Comparison of ENCODE assay signal across 31 mouse cellular contexts in genomic region chr2:32094001-32094707, GRCm38 (mm10). TPM values are rescaled to one million over a fixed set of nuclear protein-coding genes. Genes with fewer than 3 reads are reported as not detected.
DNase-seq lines count a peak whose midpoint lies in the region; ATAC-seq and TF ChIP-seq lines count a peak whose summit lies in the region.
"Had no signal": no experiment of that assay in that cellular context is flagged by ENCODE, and none has a peak within 500 bp of the region (broad histone marks: within the 10 kb centered on the region; RNA-seq: fewer than 3 reads in every experiment).

No protein-coding gene starts in this region.

- H3K9ac ChIP-seq in liver, embryonic 13.5 days = 0 out of 2 replicates have a peak overlapping the region, but pooled peaks have one; percentile 17
- no peak overlapping the region for H3K9ac ChIP-seq in liver, postnatal 0 days (replicated peaks)
- H3K9ac ChIP-seq in intestine, embryonic 16.5 days (ENCODE audit: low read depth, low read length) = no peak overlapping the region
- H3K9ac ChIP-seq in stomach, postnatal 0 days (ENCODE audit: low read length) = no peak overlapping the region
- no peak overlapping the region for H3K9ac ChIP-seq in forebrain, embryonic 16.5 days (replicated peaks; ENCODE audit: low read depth, low read length)
- H3K9ac ChIP-seq: embryonic facial prominence, embryonic 12.5 days; forebrain, embryonic 15.5 days; heart, embryonic 13.5 days; neural tube, embryonic 15.5 days had no signal

- no peak overlapping the region for H3K4me3 ChIP-seq in gastrocnemius, adult 2 months
- no peak overlapping the region for H3K4me3 ChIP-seq in liver, embryonic 13.5 days (replicated peaks)
- no peak overlapping the region for H3K4me3 ChIP-seq in liver, postnatal 0 days (ENCODE audit: low read depth, low read length)
- no peak overlapping the region for H3K4me3 ChIP-seq in intestine, embryonic 16.5 days (ENCODE audit: low read length)
- H3K4me3 ChIP-seq in stomach, postnatal 0 days (ENCODE audit: low read depth, low read length) = no peak overlapping the region
- no peak overlapping the region for H3K4me3 ChIP-seq in forebrain, embryonic 16.5 days (replicated peaks; ENCODE audit: low read length)
- H3K4me3 ChIP-seq: embryonic facial prominence, embryonic 12.5 days; forebrain, embryonic 10.5 days; forebrain, embryonic 15.5 days; heart, embryonic 13.5 days; megakaryocyte, embryonic 14.5 days; neural tube, embryonic 15.5 days had no signal

- intact Hi-C loops in gastrocnemius, adult 2 months (cut with DNase I) = no loop called here
- intact Hi-C loops in left cerebral cortex, postnatal 25 days (cut with DNase I) = no loop called here

- no peak for TF ChIP-seq EP300 in liver, postnatal 0 days (IDR thresholded peaks at IDR 0.05; ENCODE audit: low read depth)
- TF ChIP-seq EP300 in stomach, postnatal 0 days (optimal IDR thresholded peaks at IDR 0.05) = no peak

- H3K27me3 ChIP-seq in liver, embryonic 13.5 days = peaks cover 18% of the 10 kb centered on the region
- no peaks in the 10 kb centered on the region for H3K27me3 ChIP-seq in liver, postnatal 0 days (ENCODE audit: insufficient read depth, low read length)
- 0 out of 2 replicates have a peak, but pooled peaks cover 2% of the 10 kb centered on the region for H3K27me3 ChIP-seq in intestine, embryonic 16.5 days (replicated peaks; ENCODE audit: control insufficient read depth, insufficient read depth, low read length)
- 0 out of 2 replicates have a peak, but pooled peaks cover 1% of the 10 kb centered on the region for H3K27me3 ChIP-seq in stomach, postnatal 0 days (ENCODE audit: control insufficient read depth, insufficient read depth, low read length)
- H3K27me3 ChIP-seq in forebrain, embryonic 16.5 days (replicated peaks; ENCODE audit: control insufficient read depth, insufficient read depth, low read length) = no peaks in the 10 kb centered on the region

- H3K9me3 ChIP-seq in liver, embryonic 13.5 days (replicated peaks) = no peaks in the 10 kb centered on the region
- peaks cover 6% of the 10 kb centered on the region for H3K9me3 ChIP-seq in liver, postnatal 0 days (ENCODE audit: low read length)
- no peaks in the 10 kb centered on the region for H3K9me3 ChIP-seq in intestine, embryonic 16.5 days (ENCODE audit: control insufficient read depth, low read length)
- no peaks in the 10 kb centered on the region for H3K9me3 ChIP-seq in stomach, postnatal 0 days (ENCODE audit: control insufficient read depth, low read length)
- no peaks in the 10 kb centered on the region for H3K9me3 ChIP-seq in forebrain, embryonic 16.5 days (ENCODE audit: control insufficient read depth, low read length)
- H3K9me3 ChIP-seq: embryonic facial prominence, embryonic 12.5 days; forebrain, embryonic 10.5 days; forebrain, embryonic 15.5 days; heart, embryonic 13.5 days; neural tube, embryonic 15.5 days had no signal

- peaks cover 50% of the 10 kb centered on the region for H3K4me1 ChIP-seq in liver, embryonic 13.5 days (replicated peaks)
- H3K4me1 ChIP-seq in liver, postnatal 0 days (ENCODE audit: insufficient read depth) = peaks cover 13% of the 10 kb centered on the region
- peaks cover 7% of the 10 kb centered on the region for H3K4me1 ChIP-seq in intestine, embryonic 16.5 days (ENCODE audit: control insufficient read depth, insufficient read depth, low read length)
- H3K4me1 ChIP-seq in stomach, postnatal 0 days (replicated peaks; ENCODE audit: control insufficient read depth, insufficient read depth) = no peaks in the 10 kb centered on the region
- peaks cover 14% of the 10 kb centered on the region for H3K4me1 ChIP-seq in forebrain, embryonic 16.5 days (replicated peaks; ENCODE audit: control insufficient read depth, insufficient read depth, low read length)

- ATAC-seq in liver, embryonic 13.5 days (ENCODE audit: low read depth) = peak; percentile 24; the same call in 1 of the 2 replicates
- no peak for ATAC-seq in liver, postnatal 0 days
- peak; percentile 75 for ATAC-seq in intestine, embryonic 16.5 days
- peak; percentile 66 for ATAC-seq in stomach, postnatal 0 days (ENCODE audit: low FRiP score, low TSS enrichment)
- no peak for ATAC-seq in forebrain, embryonic 16.5 days
- ATAC-seq: forebrain, embryonic 15.5 days; hindbrain, postnatal 0 days; Patski had no signal

- 64% methylated on average over 7 of the region's 7 CpGs for WGBS in liver, embryonic 13.5 days (ENCODE audit: insufficient replicate concordance)
- WGBS in liver, postnatal 0 days (ENCODE audit: insufficient replicate concordance) = 72% methylated on average over 7 of the region's 7 CpGs
- WGBS in intestine, embryonic 16.5 days = 78% methylated on average over 7 of the region's 7 CpGs
- 77% methylated on average over 7 of the region's 7 CpGs for WGBS in stomach, postnatal 0 days
- WGBS in forebrain, embryonic 16.5 days = 82% methylated on average over 7 of the region's 7 CpGs

- no peak overlapping the region for H3K4me2 ChIP-seq in liver, embryonic 13.5 days
- H3K4me2 ChIP-seq in liver, postnatal 0 days (ENCODE audit: low read depth, low read length) = no peak overlapping the region
- H3K4me2 ChIP-seq in intestine, embryonic 16.5 days (ENCODE audit: low read depth, low read length) = no peak overlapping the region
- no peak overlapping the region for H3K4me2 ChIP-seq in stomach, postnatal 0 days (replicated peaks; ENCODE audit: low read depth)
- H3K4me2 ChIP-seq in forebrain, embryonic 16.5 days (ENCODE audit: low read length) = no peak overlapping the region
- H3K4me2 ChIP-seq: embryonic facial prominence, embryonic 12.5 days; forebrain, embryonic 15.5 days; heart, embryonic 13.5 days; neural tube, embryonic 15.5 days had no signal

- no peak for DNase-seq in gastrocnemius, adult 2 months
- no peak for DNase-seq in gastrocnemius, adult 8-10 months (ENCODE audit: low spot score in 2 of 2)
- no peak for DNase-seq in liver, embryonic 13.5 days
- DNase-seq in liver, postnatal 0 days = no peak
- DNase-seq in stomach, postnatal 0 days (ENCODE audit: low spot score) = peak; percentile 45
- no peak for DNase-seq in left cerebral cortex, postnatal 25 days (ENCODE audit: low spot score in 2 of 2)
- DNase-seq: adrenal gland, postnatal 14 days; cerebellum, adult 11 months; cerebellum, adult 9-10 months; embryo, embryonic 11 days; gastrocnemius, postnatal 10 days; heart, postnatal 10 days; kidney, adult 11 months; layer of hippocampus, postnatal 36 days; lung, postnatal 4 days; midbrain, embryonic 14.5 days; right cerebral cortex, postnatal 25 days; spleen, adult 18-20 months; thymus, adult 2 months; thymus, postnatal 36 days had no signal

- TF ChIP-seq CTCF in gastrocnemius, adult 2 months (IDR thresholded peaks at IDR 0.05) = no peak
- TF ChIP-seq CTCF in liver, postnatal 0 days (IDR thresholded peaks at IDR 0.05; ENCODE audit: low read depth) = no peak
- TF ChIP-seq CTCF in stomach, postnatal 0 days (IDR thresholded peaks at IDR 0.05; ENCODE audit: low read depth) = no peak

- peak overlapping the region; percentile 93 for H3K27ac ChIP-seq in gastrocnemius, adult 2 months
- H3K27ac ChIP-seq in liver, embryonic 13.5 days = peak overlapping the region; percentile 59
- no peak overlapping the region for H3K27ac ChIP-seq in liver, postnatal 0 days (ENCODE audit: low read depth)
- H3K27ac ChIP-seq in intestine, embryonic 16.5 days (ENCODE audit: low read length) = no peak overlapping the region
- H3K27ac ChIP-seq in stomach, postnatal 0 days (replicated peaks) = no peak overlapping the region
- no peak overlapping the region for H3K27ac ChIP-seq in forebrain, embryonic 16.5 days (ENCODE audit: low read length)
- H3K27ac ChIP-seq: embryonic facial prominence, embryonic 12.5 days; forebrain, embryonic 10.5 days; forebrain, embryonic 15.5 days; heart, embryonic 13.5 days; hindbrain, postnatal 0 days; neural tube, embryonic 15.5 days had no signal

- no peaks in the 10 kb centered on the region for H3K36me3 ChIP-seq in liver, embryonic 13.5 days
- H3K36me3 ChIP-seq in liver, postnatal 0 days (replicated peaks; ENCODE audit: insufficient read depth, low read length) = no peaks in the 10 kb centered on the region
- H3K36me3 ChIP-seq in intestine, embryonic 16.5 days (ENCODE audit: control insufficient read depth, insufficient read depth, low read length) = no peaks in the 10 kb centered on the region
- no peaks in the 10 kb centered on the region for H3K36me3 ChIP-seq in stomach, postnatal 0 days (ENCODE audit: control insufficient read depth, insufficient read depth, low read length)
- no peaks in the 10 kb centered on the region for H3K36me3 ChIP-seq in forebrain, embryonic 16.5 days (ENCODE audit: control insufficient read depth, insufficient read depth)
- H3K36me3 ChIP-seq: embryonic facial prominence, embryonic 12.5 days; forebrain, embryonic 10.5 days; forebrain, embryonic 15.5 days; neural tube, embryonic 15.5 days had no signal

RNA-seq across cellular contexts. Expression of gene Plpp7, which starts 1.2 kb away (rescaled TPM):
- 100 to 1,000 TPM; 109 to 120 TPM for total RNA-seq in gastrocnemius, adult 2 months (2021)
- 100 to 1,000 TPM in 3 of 4 experiments, 10 to 100 TPM in 1; 99.5 to 130 (median 113) TPM for total RNA-seq in gastrocnemius, adult 8-10 months (2022)
- 2.0 and 2.2 TPM in 2 replicates for polyA plus RNA-seq in liver, embryonic 13.5 days (2015; fragmentation: Nextera tagmentation; extraction: Ambion mirVana)
- polyA plus RNA-seq in liver, postnatal 0 days (2015; fragmentation: Nextera tagmentation; extraction: Ambion mirVana) = 1.6 and 1.7 TPM in 2 replicates
- 4.0 and 5.0 TPM in 2 replicates for polyA plus RNA-seq in intestine, embryonic 16.5 days (2015; fragmentation: Nextera tagmentation; extraction: Ambion mirVana)
- polyA plus RNA-seq in stomach, postnatal 0 days (2015; fragmentation: Nextera tagmentation; extraction: Ambion mirVana) = 2.6 and 2.8 TPM in 2 replicates
- total RNA-seq in left cerebral cortex, postnatal 25 days (2021) = 10 to 100 TPM; 27.6 to 28.0 TPM
- polyA plus RNA-seq in forebrain, embryonic 16.5 days (2015; fragmentation: Nextera tagmentation; extraction: Ambion mirVana) = 19.6 and 20.6 TPM in 2 replicates

RNA-seq across cellular contexts. Expression of gene Fam78a, which starts 9.5 kb away (rescaled TPM):
- 10 to 100 TPM in 1 of 2 experiments, 1 to 10 TPM in 1; 9.9 to 12.0 TPM for total RNA-seq in gastrocnemius, adult 2 months (2021)
- 10 to 100 TPM; 10.8 to 17.5 (median 14.9) TPM for total RNA-seq in gastrocnemius, adult 8-10 months (2022)
- polyA plus RNA-seq in liver, embryonic 13.5 days (2015; fragmentation: Nextera tagmentation; extraction: Ambion mirVana) = 10.6 and 13.0 TPM in 2 replicates
- 3.8 and 4.3 TPM in 2 replicates for polyA plus RNA-seq in liver, postnatal 0 days (2015; fragmentation: Nextera tagmentation; extraction: Ambion mirVana)
- 2.1 and 2.2 TPM in 2 replicates for polyA plus RNA-seq in intestine, embryonic 16.5 days (2015; fragmentation: Nextera tagmentation; extraction: Ambion mirVana)
- polyA plus RNA-seq in stomach, postnatal 0 days (2015; fragmentation: Nextera tagmentation; extraction: Ambion mirVana) = 0.46 and 0.67 TPM in 2 replicates
- total RNA-seq in left cerebral cortex, postnatal 25 days (2021) = 1 to 10 TPM; 4.2 to 6.6 TPM
- 0.20 and 0.48 TPM in 2 replicates for polyA plus RNA-seq in forebrain, embryonic 16.5 days (2015; fragmentation: Nextera tagmentation; extraction: Ambion mirVana)
- polyA plus RNA-seq: C2C12 had no signal

RNA-seq across cellular contexts. Expression of gene Prrc2b, which starts 56.7 kb away (rescaled TPM):
- 10 to 100 TPM; 76.4 to 86.9 TPM for total RNA-seq in gastrocnemius, adult 2 months (2021)
- total RNA-seq in gastrocnemius, adult 8-10 months (2022) = 10 to 100 TPM; 81.0 to 90.8 (median 85.9) TPM
- polyA plus RNA-seq in liver, embryonic 13.5 days (2015; fragmentation: Nextera tagmentation; extraction: Ambion mirVana) = 6.8 and 7.7 TPM in 2 replicates
- polyA plus RNA-seq in liver, postnatal 0 days (2015; fragmentation: Nextera tagmentation; extraction: Ambion mirVana) = 7.5 and 8.4 TPM in 2 replicates
- 14.4 and 16.2 TPM in 2 replicates for polyA plus RNA-seq in intestine, embryonic 16.5 days (2015; fragmentation: Nextera tagmentation; extraction: Ambion mirVana)
- 18.7 and 21.6 TPM in 2 replicates for polyA plus RNA-seq in stomach, postnatal 0 days (2015; fragmentation: Nextera tagmentation; extraction: Ambion mirVana)
- total RNA-seq in left cerebral cortex, postnatal 25 days (2021) = 100 to 1,000 TPM; 240 TPM
- polyA plus RNA-seq in forebrain, embryonic 16.5 days (2015; fragmentation: Nextera tagmentation; extraction: Ambion mirVana) = 75.5 and 84.7 TPM in 2 replicates

Comparison
In these comparisons a context has a peak if more than half of its experiments do, and no peak if none do; other contexts are left out.
1. H3K27ac ChIP-seq: peak in gastrocnemius, adult 2 months (single experiment) and liver, embryonic 13.5 days (single experiment); none in liver, postnatal 0 days (single experiment), intestine, embryonic 16.5 days (single experiment), stomach, postnatal 0 days (single experiment) and forebrain, embryonic 16.5 days (single experiment).
2. ATAC-seq: peak in liver, embryonic 13.5 days (single experiment), intestine, embryonic 16.5 days (single experiment) and stomach, postnatal 0 days (single experiment); none in liver, postnatal 0 days (single experiment) and forebrain, embryonic 16.5 days (single experiment).